Mouse (Mus musculus) kidney, postnatal 0 days (tissue): ENCODE data around the gene Wdr4. TPM values are rescaled to one million over a fixed set of nuclear protein-coding genes. Genes with fewer than 3 reads are reported as not detected.

ENCODE experiments used
- ATAC-seq: fragments of 200-750 bp; cut with Nextera tagmentation; replicated peaks from 2 replicates; pipeline ENCODE4 v1.8.0; 2017; ENCODE audit warnings: low read depth, moderate number of reproducible peaks, moderate TSS enrichment, moderate library complexity; ENCODE audit not compliant: low FRiP score
- DNase-seq: peaks from one replicate; pipeline ENCODE4 v3.0.0-alpha.2; 2016; ENCODE audit warnings: low spot score
- H3K27ac ChIP-seq: fragments of 300-500 bp; sonication (generic); 2 replicates; pipeline ENCODE4 v1.5.1; 2014; ENCODE audit warnings: mild to moderate bottlenecking
- H3K27me3 ChIP-seq: fragments of 300-500 bp; sonication (generic); 2 replicates; pipeline ENCODE4 v1.6.1; 2014; ENCODE audit warnings: low read length, mixed read lengths; ENCODE audit not compliant: insufficient read depth
- H3K36me3 ChIP-seq: fragments of 300-500 bp; sonication (generic); 2 replicates; pipeline ENCODE4 v1.6.1; 2014; ENCODE audit warnings: low read length, mixed read lengths; ENCODE audit not compliant: insufficient read depth
- H3K4me1 ChIP-seq: fragments of 300-500 bp; sonication (generic); replicated peaks from 2 replicates; pipeline ENCODE4 v1.6.1; 2014; ENCODE audit warnings: antibody characterized with exemption, low read length, mixed read lengths; ENCODE audit not compliant: insufficient read depth
- H3K4me2 ChIP-seq: fragments of 300-500 bp; sonication (generic); 2 replicates; pipeline ENCODE4 v1.6.1; 2014; ENCODE audit warnings: mild to moderate bottlenecking, low read length, moderate library complexity, mixed read lengths
- H3K4me3 ChIP-seq: fragments of 300-500 bp; sonication (generic); replicated peaks from 2 replicates; pipeline ENCODE4 v1.5.1; 2014; ENCODE audit warnings: low read depth, low read length
- H3K9ac ChIP-seq: fragments of 300-500 bp; sonication (generic); 2 replicates; pipeline ENCODE4 v1.6.1; 2014; ENCODE audit warnings: low read depth, low read length
- H3K9me3 ChIP-seq: fragments of 300-500 bp; sonication (generic); replicated peaks from 2 replicates; pipeline ENCODE4 v1.6.1; 2016; ENCODE audit warnings: low read length, inconsistent platforms, mixed read lengths
- CTCF ChIP-seq: IDR thresholded peaks from 2 replicates; pipeline ENCODE4 v1.5.1; 2016; ENCODE audit warnings: antibody characterized with exemption, low read depth, mild to moderate bottlenecking, moderate library complexity
- whole genome bisulfite sequencing: fragments of 180-500 bp; shearing (Covaris S2); extraction: QIAGEN DNeasy Blood & Tissue Kit; methylation state at CpG from one replicate; pipeline ENCODE4 v1.1.7; 2014; 5-methylcytosine and 5-hydroxymethylcytosine counted together
- polyA plus RNA-seq: library from polyadenylated mRNA; unstranded; fragments of >200 nt; fragmentation: Nextera tagmentation; extraction: Ambion mirVana; gene quantifications from 2 replicates; pipeline ENCODE4 v1.2.1, GENCODE M21; 2015

Wdr4 gene
- polyA plus RNA-seq, 1 experiment from 2014 or later = 25.9 TPM

- 90% methylated on average over 12 of the region's 12 CpGs for WGBS
These were observed 16.4 kb downstream of the Wdr4 start for GRCm38 (mm10) chr17:31503337-31503736.

DNA sequence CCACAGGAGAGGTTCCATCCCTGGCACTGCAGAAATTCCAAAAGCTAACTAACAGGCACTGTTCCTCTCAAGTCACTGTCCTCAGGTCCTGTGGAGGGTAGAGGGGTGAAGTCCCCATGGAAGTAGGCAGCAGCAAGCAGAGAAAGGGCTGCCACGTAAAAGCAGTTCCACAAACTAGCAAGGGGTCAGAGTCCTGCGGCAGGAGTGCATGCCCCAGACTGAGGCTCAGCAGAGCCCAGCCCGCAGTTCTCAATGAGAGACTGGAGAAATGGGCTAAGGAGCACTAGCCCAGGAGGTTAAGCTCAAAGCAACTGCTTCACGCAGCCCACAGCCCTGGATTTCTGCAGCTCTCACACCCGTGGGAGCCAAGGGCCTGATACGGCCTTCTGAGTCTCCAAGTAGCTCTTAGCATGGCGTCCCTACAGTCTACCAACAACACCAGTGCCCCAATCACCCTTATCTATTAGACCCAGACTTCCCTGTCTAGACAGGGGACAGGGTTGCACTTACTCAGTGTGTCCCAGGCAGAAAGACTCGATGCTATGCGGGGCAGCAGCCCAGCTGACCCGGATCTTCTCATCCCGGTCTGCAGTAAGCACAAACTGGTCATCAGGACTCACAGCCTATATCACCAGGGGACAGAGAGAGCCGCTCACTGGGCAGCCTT, 17.4 kb downstream of the Wdr4 start:
- H3K4me3 ChIP-seq = no peak overlapping the region
- peaks cover 65% of the 10 kb centered on the region for H3K36me3 ChIP-seq
- no peak for TF ChIP-seq CTCF
- ATAC-seq (no peak), DNase-seq (no peak)
- H3K4me2 ChIP-seq = no peak overlapping the region
- no peaks in the 10 kb centered on the region for H3K27me3 ChIP-seq
- no peaks in the 10 kb centered on the region for H3K9me3 ChIP-seq
- 91% methylated on average over 12 of the region's 12 CpGs for WGBS
- H3K27ac ChIP-seq = no peak overlapping the region
- peaks cover 15% of the 10 kb centered on the region; the same call in 1 of the 2 replicates for H3K4me1 ChIP-seq
- H3K9ac ChIP-seq = no peak overlapping the region

More at GRCm38 (mm10) chr17:31503337-31503736, 16.4 kb downstream of the Wdr4 start:
- ATAC-seq (no peak), DNase-seq (no peak)
- Histone ChIP-seq H3K9me3 (no peaks in the 10 kb centered on the region), H3K9ac (no peak overlapping the region), H3K4me1 (peaks cover 15% of the 10 kb centered on the region; the same call in 1 of the 2 replicates), H3K27ac (no peak overlapping the region), H3K36me3 (peaks cover 58% of the 10 kb centered on the region), H3K4me2 (no peak overlapping the region), H3K4me3 (no peak overlapping the region), H3K27me3 (no peaks in the 10 kb centered on the region)
- TF ChIP-seq CTCF = no peak

DNA sequence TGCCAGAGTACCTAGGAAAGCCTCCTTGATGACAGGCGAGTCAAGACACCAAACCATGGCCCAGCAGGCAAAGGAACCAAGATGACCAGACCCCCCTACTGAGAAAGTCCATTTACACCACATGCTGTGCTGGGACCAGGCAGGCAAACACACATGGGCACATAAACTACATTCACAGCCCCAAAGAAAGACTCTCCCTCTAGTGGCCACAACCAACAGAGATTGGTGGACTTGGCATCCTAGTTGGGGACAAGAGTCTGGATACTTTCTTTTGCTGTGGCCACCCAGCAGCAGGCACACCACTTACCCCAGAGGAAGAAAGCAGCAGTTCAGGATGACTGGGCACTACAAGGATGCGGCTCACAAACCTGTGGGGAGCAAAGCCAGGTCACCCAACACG, 18.9 kb downstream of the Wdr4 start:
- no peak for ATAC-seq

DNA sequence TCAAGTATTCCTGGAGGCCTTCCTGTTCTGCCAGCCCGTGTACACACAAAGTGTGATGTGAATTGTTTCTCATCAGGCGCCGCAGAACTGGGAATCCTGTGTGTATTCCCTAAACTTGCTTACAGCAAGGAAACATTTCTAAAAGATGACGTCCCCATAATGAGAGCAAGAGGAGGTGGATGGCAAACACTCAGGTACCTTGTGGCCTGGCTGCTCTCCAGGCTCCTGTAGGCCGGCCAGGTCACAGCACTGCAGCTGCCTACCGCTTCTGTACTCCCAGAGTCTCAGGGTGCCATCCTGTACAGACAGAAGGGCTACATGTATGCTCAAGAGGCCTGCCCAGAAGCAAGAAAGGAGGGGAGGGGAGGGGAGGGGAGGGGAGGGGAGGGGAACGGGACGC, 19.4 kb downstream of the Wdr4 start:
- Histone ChIP-seq H3K9me3 (no peaks in the 10 kb centered on the region), H3K4me3 (no peak overlapping the region), H3K27me3 (no peaks in the 10 kb centered on the region), H3K4me1 (peaks cover 9% of the 10 kb centered on the region; the same call in 1 of the 2 replicates), H3K27ac (no peak overlapping the region), H3K4me2 (no peak overlapping the region), H3K36me3 (peaks cover 73% of the 10 kb centered on the region), H3K9ac (no peak overlapping the region)
- TF ChIP-seq CTCF = no peak
- DNase-seq = no peak
- WGBS = 93% methylated on average over 7 of the region's 8 CpGs
- no peak for ATAC-seq

More for the DNA sequence above, 18.9 kb downstream of the Wdr4 start:
- no peak overlapping the region for H3K4me3 ChIP-seq
- no peak overlapping the region for H3K9ac ChIP-seq
- H3K4me1 ChIP-seq = peaks cover 14% of the 10 kb centered on the region; the same call in 1 of the 2 replicates
- no peaks in the 10 kb centered on the region for H3K9me3 ChIP-seq
- H3K4me2 ChIP-seq = no peak overlapping the region
- H3K36me3 ChIP-seq = peaks cover 71% of the 10 kb centered on the region
- DNase-seq = no peak
- no peaks in the 10 kb centered on the region for H3K27me3 ChIP-seq
- TF ChIP-seq CTCF = peak; percentile 55
- WGBS = 60% methylated on average over 3 of the region's 3 CpGs
- no peak overlapping the region for H3K27ac ChIP-seq

DNA sequence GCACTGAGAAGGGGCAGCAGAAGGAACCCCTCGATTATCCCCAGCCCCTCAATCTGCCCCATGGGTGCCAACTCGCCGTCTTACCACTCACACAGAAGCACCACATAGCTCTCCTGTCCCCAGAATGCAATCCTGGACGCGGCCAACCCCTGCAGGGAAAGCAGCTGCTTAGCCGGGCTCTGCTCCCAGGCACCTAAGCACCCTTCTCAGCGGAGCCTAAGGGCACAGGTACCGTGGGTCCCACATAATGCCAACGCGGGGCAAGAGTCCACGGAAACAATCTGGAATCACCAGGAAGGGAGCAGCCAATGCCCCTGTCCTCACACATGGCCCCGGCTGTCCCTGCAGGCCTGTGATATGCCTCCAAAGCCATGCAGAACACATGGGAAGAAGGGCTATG, 20.1 kb downstream of the Wdr4 start:
- TF ChIP-seq CTCF = no peak
- WGBS = 97% methylated on average over 12 of the region's 12 CpGs
- DNase-seq = no peak

DNA sequence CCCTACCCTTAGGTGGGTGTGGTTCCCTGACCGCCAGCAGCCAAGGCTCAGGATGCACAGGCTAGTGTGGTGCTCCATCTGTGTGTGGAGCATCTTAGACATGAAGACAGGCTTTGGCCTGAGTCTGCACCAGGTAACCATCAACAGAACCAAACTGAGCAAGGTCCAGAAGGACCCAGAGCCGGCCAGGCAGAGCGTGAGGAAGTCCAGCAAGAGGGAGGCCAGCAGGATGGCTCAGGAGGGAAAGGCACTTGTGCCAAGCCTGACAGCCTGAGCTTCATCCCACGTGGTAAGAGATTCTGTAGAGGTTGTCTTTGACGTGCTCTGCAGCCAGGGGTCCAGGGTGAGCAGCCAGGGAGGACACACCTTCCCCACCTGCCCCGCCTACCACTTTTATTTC, 22.1 kb downstream of the Wdr4 start:
- 85% methylated on average over 6 of the region's 6 CpGs for WGBS
- DNase-seq = no peak
- Histone ChIP-seq H3K9ac (no peak overlapping the region), H3K27me3 (no peaks in the 10 kb centered on the region), H3K27ac (no peak overlapping the region), H3K4me2 (no peak overlapping the region), H3K4me3 (no peak overlapping the region), H3K4me1 (no peaks in the 10 kb centered on the region), H3K36me3 (peaks cover 73% of the 10 kb centered on the region), H3K9me3 (no peaks in the 10 kb centered on the region)
- no peak for ATAC-seq
- no peak for TF ChIP-seq CTCF

More for the DNA sequence above, 20.1 kb downstream of the Wdr4 start:
- ATAC-seq = no peak
- Histone ChIP-seq H3K4me2 (no peak overlapping the region), H3K9ac (no peak overlapping the region), H3K9me3 (no peaks in the 10 kb centered on the region), H3K27me3 (no peaks in the 10 kb centered on the region), H3K4me1 (peaks cover 6% of the 10 kb centered on the region; the same call in 1 of the 2 replicates), H3K36me3 (peaks cover 79% of the 10 kb centered on the region), H3K4me3 (no peak overlapping the region), H3K27ac (no peak overlapping the region)

GRCm38 (mm10) chr17:31494989-31495388, 24.8 kb downstream of the Wdr4 start:
- TF ChIP-seq CTCF = no peak
- no peak; the same call in 1 of the 2 replicates for ATAC-seq
- H3K27me3 ChIP-seq = no peaks in the 10 kb centered on the region
- no peak overlapping the region for H3K27ac ChIP-seq
- 95% methylated on average over 1 of the region's 1 CpGs for WGBS
- H3K4me3 ChIP-seq = no peak overlapping the region
- no peak overlapping the region for H3K4me2 ChIP-seq
- H3K9me3 ChIP-seq = no peaks in the 10 kb centered on the region
- no peaks in the 10 kb centered on the region for H3K4me1 ChIP-seq
- no peak overlapping the region for H3K9ac ChIP-seq
- no peak for DNase-seq
- H3K36me3 ChIP-seq = peaks cover 48% of the 10 kb centered on the region
